Mouse (Mus musculus) cerebellum, adult 8-10 months (tissue): ENCODE data around the gene Rapgef3.

Experiments used
- DNase-seq: peaks from one replicate; pipeline ENCODE4 v3.0.0; 2022

The Rapgef3 gene

GRCm38 (mm10) chr15:97718535-97719155, 49.1 kb downstream of the Rapgef3 start:
- no peak for DNase-seq

GRCm38 (mm10) chr15:97717861-97718534, 49.8 kb downstream of the Rapgef3 start:
- DNase-seq = peak; percentile 25

GRCm38 (mm10) chr15:97716782-97717181, 51.0 kb downstream of the Rapgef3 start:
- DNase-seq = no peak

GRCm38 (mm10) chr15:97715734-97716133, 52.0 kb downstream of the Rapgef3 start:
- no peak for DNase-seq

- DNase-seq = no peak
Measured at GRCm38 (mm10) chr15:97715083-97715482, 52.7 kb downstream of the Rapgef3 start.

- DNase-seq = no peak
Measured at GRCm38 (mm10) chr15:97712546-97712945, 55.2 kb downstream of the Rapgef3 start.

GRCm38 (mm10) chr15:97710906-97711305, 56.9 kb downstream of the Rapgef3 start:
- DNase-seq = no peak

GRCm38 (mm10) chr15:97705211-97706050, 62.3 kb downstream of the Rapgef3 start, which contains the start of gene Rpap3:
Gene Rpap3, minus strand, starts transcription at chr15:97705825.
- DNase-seq = peak; percentile 83

GRCm38 (mm10) chr15:97696616-97697015, 71.2 kb downstream of the Rapgef3 start:
- DNase-seq = no peak
